Mouse (Mus musculus) embryonic fibroblast, embryonic 13.5 days (primary cell): ENCODE data around the gene Brinp1.

Source experiments
- CTCF ChIP-seq: IDR thresholded peaks from 2 replicates; pipeline ENCODE4 v1.5.1; 2011; ENCODE audit warnings: mild to moderate bottlenecking, control low read depth, low read length, moderate library complexity, borderline replicate concordance; ENCODE audit not compliant: insufficient read depth
- POLR2A ChIP-seq: IDR thresholded peaks from 2 replicates; pipeline ENCODE4 v1.6.1; 2011; ENCODE audit warnings: low read depth, mild to moderate bottlenecking, control low read depth, low read length, moderate library complexity

GRCm38 (mm10) chr4:68950556-68950955 is 3.6 kb downstream of the Brinp1 start:
- TF ChIP-seq POLR2A: no peak
- TF ChIP-seq CTCF: no peak
